Mouse (Mus musculus): Measurements from ENCODE around the gene F2r.

- TF ChIP-seq EP300 (optimal IDR thresholded peaks at IDR 0.05) = no peak
- no peak for TF ChIP-seq CTCF (IDR thresholded peaks at IDR 0.05; ENCODE audit: low read depth)
Observed at GRCm38 (mm10) chr13:95618859-95619258, 572 bp upstream of the F2r start.
